9 mouse cellular contexts compared by ENCODE assay signal in the genomic region with DNA sequence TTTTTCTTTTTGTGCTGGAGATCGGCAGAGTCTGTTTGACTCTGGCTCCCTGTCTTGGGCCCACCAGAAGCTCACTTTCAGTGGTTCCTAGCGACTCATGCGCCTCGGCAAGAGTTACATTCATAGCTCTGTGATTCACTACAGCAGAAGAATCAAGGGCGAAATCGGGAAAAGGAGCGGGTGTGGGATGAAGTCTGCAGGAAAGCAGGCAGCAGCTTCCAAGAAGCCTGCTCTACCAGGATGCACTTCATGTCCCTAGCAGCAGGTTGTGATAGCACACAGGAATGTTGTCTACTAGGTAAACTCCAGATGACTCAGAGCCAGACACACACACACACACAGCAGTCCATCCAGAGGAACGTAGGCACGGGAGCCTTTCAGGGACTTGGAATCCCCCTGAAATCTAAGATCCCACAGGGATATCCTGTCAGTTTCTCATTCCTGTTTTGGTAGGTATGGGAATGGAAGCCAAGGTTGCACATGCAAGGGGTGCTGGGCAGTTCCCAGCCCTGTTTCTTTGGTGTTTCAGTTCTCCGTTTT. TPM values are rescaled to one million over a fixed set of nuclear protein-coding genes. Genes with fewer than 3 reads are reported as not detected.
"Had no signal": no experiment of that assay in that cellular context is flagged by ENCODE, and none has a peak within 500 bp of the region (broad histone marks: within the 10 kb centered on the region; RNA-seq: fewer than 3 reads in every experiment).

No protein-coding gene starts in this region.

- DNase-seq: kidney, adult 8-10 months; kidney, postnatal 25 days; lung, embryonic 14.5 days; lung, postnatal 10 days; lung, postnatal 4 days; midbrain, embryonic 14.5 days; thymus, postnatal 4 days had no signal

RNA-seq across cellular contexts. Expression of gene D6Ertd527e, which starts 52.6 kb away (rescaled TPM):
- total RNA-seq: layer of hippocampus, adult 18-20 months; layer of hippocampus, postnatal 10 days had no signal
